Comparison of ENCODE assay signal across 24 mouse cellular contexts in the genomic region with DNA sequence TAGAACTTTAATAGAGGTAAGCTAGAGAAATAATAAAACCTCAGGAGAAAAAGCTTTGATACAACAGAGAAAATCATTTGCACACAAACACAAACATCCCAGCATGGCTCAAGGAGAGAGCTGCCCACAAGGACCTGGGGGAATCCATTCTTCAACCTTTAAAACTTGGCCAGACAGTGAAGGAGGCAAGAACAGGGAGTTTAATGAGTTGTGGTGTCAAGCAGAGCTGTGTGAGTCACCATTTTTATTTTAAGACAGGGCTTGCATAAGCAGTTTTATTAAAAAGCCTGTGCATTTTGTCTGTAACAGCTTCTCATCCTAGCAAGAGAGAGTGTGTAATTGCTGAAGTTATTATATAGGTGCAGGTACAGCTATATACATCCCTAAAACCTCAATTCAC.
DNase-seq lines count a peak whose midpoint lies in the region; ATAC-seq lines count a peak whose summit lies in the region.
"Had no signal": no experiment of that assay in that cellular context is flagged by ENCODE, and none has a peak within 500 bp of the region (broad histone marks: within the 10 kb centered on the region; RNA-seq: fewer than 3 reads in every experiment).

No protein-coding gene starts in this region.

- no peaks in the 10 kb centered on the region for H3K4me1 ChIP-seq in midbrain, embryonic 12.5 days
- H3K4me1 ChIP-seq in midbrain, embryonic 15.5 days: no peaks in the 10 kb centered on the region
- H3K4me1 ChIP-seq: embryonic facial prominence, embryonic 12.5 days; forebrain, embryonic 15.5 days; heart, embryonic 10.5 days; heart, embryonic 15.5 days had no signal

- no peaks in the 10 kb centered on the region for H3K9me3 ChIP-seq in midbrain, embryonic 12.5 days
- H3K9me3 ChIP-seq in midbrain, embryonic 15.5 days: no peaks in the 10 kb centered on the region
- H3K9me3 ChIP-seq: embryonic facial prominence, embryonic 12.5 days; forebrain, embryonic 15.5 days; heart, embryonic 10.5 days; heart, embryonic 15.5 days had no signal

- H3K27me3 ChIP-seq in midbrain, embryonic 12.5 days: no peaks in the 10 kb centered on the region
- H3K27me3 ChIP-seq in midbrain, embryonic 15.5 days (replicated peaks): no peaks in the 10 kb centered on the region
- H3K27me3 ChIP-seq: embryonic facial prominence, embryonic 12.5 days; forebrain, embryonic 15.5 days; heart, embryonic 15.5 days had no signal

- H3K36me3 ChIP-seq in midbrain, embryonic 12.5 days: no peaks in the 10 kb centered on the region
- H3K36me3 ChIP-seq in midbrain, embryonic 15.5 days (replicated peaks): no peaks in the 10 kb centered on the region
- H3K36me3 ChIP-seq: embryonic facial prominence, embryonic 12.5 days; forebrain, embryonic 15.5 days; heart, embryonic 10.5 days; heart, embryonic 15.5 days had no signal

- ATAC-seq in midbrain, embryonic 12.5 days (ENCODE audit: low FRiP score, low read depth): peak; percentile 38
- ATAC-seq in midbrain, embryonic 15.5 days (replicated peaks): no peak
- ATAC-seq: forebrain, embryonic 15.5 days; hindbrain, embryonic 16.5 days; midbrain, embryonic 16.5 days had no signal

- no peak overlapping the region for H3K4me3 ChIP-seq in midbrain, embryonic 12.5 days
- no peak overlapping the region for H3K4me3 ChIP-seq in midbrain, embryonic 15.5 days
- H3K4me3 ChIP-seq: embryonic facial prominence, embryonic 12.5 days; forebrain, embryonic 15.5 days; heart, embryonic 10.5 days; heart, embryonic 15.5 days had no signal

- no peak overlapping the region for H3K27ac ChIP-seq in midbrain, embryonic 12.5 days (replicated peaks)
- H3K27ac ChIP-seq in midbrain, embryonic 15.5 days: no peak overlapping the region
- H3K27ac ChIP-seq: embryonic facial prominence, embryonic 12.5 days; forebrain, embryonic 15.5 days; heart, embryonic 10.5 days; heart, embryonic 15.5 days; kidney, postnatal 0 days; liver, embryonic 14.5 days had no signal

- no peak overlapping the region for H3K9ac ChIP-seq in midbrain, embryonic 12.5 days (replicated peaks)
- no peak overlapping the region for H3K9ac ChIP-seq in midbrain, embryonic 15.5 days
- H3K9ac ChIP-seq: embryonic facial prominence, embryonic 12.5 days; forebrain, embryonic 15.5 days; heart, embryonic 15.5 days; liver, embryonic 14.5 days; lung, embryonic 14.5 days had no signal

- H3K4me2 ChIP-seq in midbrain, embryonic 12.5 days (replicated peaks): no peak overlapping the region
- no peak overlapping the region for H3K4me2 ChIP-seq in midbrain, embryonic 15.5 days
- H3K4me2 ChIP-seq: embryonic facial prominence, embryonic 12.5 days; forebrain, embryonic 15.5 days; heart, embryonic 15.5 days; lung, embryonic 14.5 days had no signal

- DNase-seq in cerebellum, adult 8-10 months: peak; percentile 10
- no peak for DNase-seq in cerebellum, postnatal 4 days (ENCODE audit: low spot score in 2 of 2)
- DNase-seq in frontal cortex, adult 2 months (ENCODE audit: extremely low spot score in 1 of 2, low spot score in 1 of 2): peak; percentile 53 to 62
- no peak for DNase-seq in frontal cortex, postnatal 25 days (ENCODE audit: low spot score in 2 of 2)
- DNase-seq in telencephalon, adult 2 months (ENCODE audit: low read depth, low spot score): peak; percentile 61
- DNase-seq: adrenal gland, postnatal 14 days; cerebellum, postnatal 14 days; gastrocnemius, postnatal 25 days; heart, adult 11 months; kidney, adult 18-20 months; kidney, postnatal 4 days; liver; lung, embryonic 14.5 days; lung, postnatal 14 days had no signal

Comparison
In these comparisons a context has a peak if more than half of its experiments do, and no peak if none do; other contexts are left out.
1. DNase-seq: peak in cerebellum, adult 8-10 months (single experiment), frontal cortex, adult 2 months (2 of 2) and telencephalon, adult 2 months (single experiment); none in cerebellum, postnatal 4 days (0 of 2) and frontal cortex, postnatal 25 days (0 of 2).